Mouse (Mus musculus): ENCODE results near the gene Morf4l2. TPM values are rescaled to one million over a fixed set of nuclear protein-coding genes. Genes with fewer than 3 reads are reported as not detected.

The Morf4l2 gene
- polyA plus RNA-seq (2015; fragmentation: Nextera tagmentation; extraction: Ambion mirVana): 292 and 337 TPM in 2 replicates

- WGBS: 81% methylated on average over 12 of the region's 12 CpGs
- H3K4me1 ChIP-seq (ENCODE audit: control insufficient read depth, insufficient read depth, low read length): no peaks in the 10 kb centered on the region
- ATAC-seq (replicated peaks; ENCODE audit: extremely low read depth, insufficient read depth, low FRiP score): no peak
These were observed at the start of gene Morf4l2 for GRCm38 (mm10) chrX:136743459-136743858. TSS of gene Morf4l2 (minus strand) at chrX:136743690.

GRCm38 (mm10) chrX:136789446-136789845 is 46.0 kb upstream of the Morf4l2 start:
- 55% methylated on average over 4 of the region's 4 CpGs for WGBS
- Histone ChIP-seq H3K4me1 (ENCODE audit: control insufficient read depth, insufficient read depth, low read length) (no peaks in the 10 kb centered on the region), H3K27me3 (ENCODE audit: control insufficient read depth, insufficient read depth, low read length) (no peaks in the 10 kb centered on the region), H3K36me3 (ENCODE audit: control insufficient read depth, insufficient read depth) (no peaks in the 10 kb centered on the region), H3K4me2 (ENCODE audit: low read depth, low read length) (no peak overlapping the region), H3K4me3 (ENCODE audit: low read length) (no peak overlapping the region), H3K27ac (ENCODE audit: low read length) (no peak overlapping the region), H3K9ac (ENCODE audit: low read length) (no peak overlapping the region), H3K9me3 (replicated peaks; ENCODE audit: control insufficient read depth, low read length) (no peaks in the 10 kb centered on the region)
- ATAC-seq (replicated peaks; ENCODE audit: extremely low read depth, insufficient read depth, low FRiP score): no peak

More at GRCm38 (mm10) chrX:136743459-136743858, at the start of gene Morf4l2:
- Histone ChIP-seq H3K9me3 (replicated peaks; ENCODE audit: control insufficient read depth, low read length) (no peaks in the 10 kb centered on the region), H3K4me2 (ENCODE audit: low read depth, low read length) (peak within 1 kb of the TSS; percentile 69), H3K9ac (ENCODE audit: low read length) (peak within 1 kb of the TSS; percentile 78), H3K27ac (ENCODE audit: low read length) (peak within 1 kb of the TSS; percentile 93), H3K27me3 (ENCODE audit: control insufficient read depth, insufficient read depth, low read length) (no peaks in the 10 kb centered on the region), H3K4me3 (ENCODE audit: low read length) (peak within 1 kb of the TSS; percentile 65), H3K36me3 (ENCODE audit: control insufficient read depth, insufficient read depth) (no peaks in the 10 kb centered on the region)

- Histone ChIP-seq H3K4me2 (ENCODE audit: low read depth, low read length) (no peak within 1 kb of the TSS), H3K4me3 (ENCODE audit: low read length) (no peak within 1 kb of the TSS), H3K36me3 (ENCODE audit: control insufficient read depth, insufficient read depth) (no peaks in the 10 kb centered on the region), H3K4me1 (ENCODE audit: control insufficient read depth, insufficient read depth, low read length) (no peaks in the 10 kb centered on the region), H3K9ac (ENCODE audit: low read length) (no peak within 1 kb of the TSS), H3K27ac (ENCODE audit: low read length) (no peak within 1 kb of the TSS), H3K27me3 (ENCODE audit: control insufficient read depth, insufficient read depth, low read length) (no peaks in the 10 kb centered on the region), H3K9me3 (replicated peaks; ENCODE audit: control insufficient read depth, low read length) (no peaks in the 10 kb centered on the region)
- ATAC-seq (replicated peaks; ENCODE audit: extremely low read depth, insufficient read depth, low FRiP score): no peak
- 78% methylated on average over 3 of the region's 3 CpGs for WGBS
These were observed 36.6 kb upstream of the Morf4l2 start, which contains the start of gene Glra4 for GRCm38 (mm10) chrX:136780041-136780440. TSS of gene Glra4 (minus strand) at chrX:136780141.

GRCm38 (mm10) chrX:136779262-136779661 is 35.8 kb upstream of the Morf4l2 start:
- ATAC-seq (replicated peaks; ENCODE audit: extremely low read depth, insufficient read depth, low FRiP score): no peak
- no peak overlapping the region for H3K4me2 ChIP-seq (ENCODE audit: low read depth, low read length)
- H3K36me3 ChIP-seq (ENCODE audit: control insufficient read depth, insufficient read depth): 0 out of 2 replicates have a peak, but pooled peaks cover 3% of the 10 kb centered on the region
- no peak overlapping the region for H3K27ac ChIP-seq (ENCODE audit: low read length)
- H3K9ac ChIP-seq (ENCODE audit: low read length): no peak overlapping the region
- no peaks in the 10 kb centered on the region for H3K9me3 ChIP-seq (replicated peaks; ENCODE audit: control insufficient read depth, low read length)
- no peak overlapping the region for H3K4me3 ChIP-seq (ENCODE audit: low read length)
- no peaks in the 10 kb centered on the region for H3K27me3 ChIP-seq (ENCODE audit: control insufficient read depth, insufficient read depth, low read length)
- H3K4me1 ChIP-seq (ENCODE audit: control insufficient read depth, insufficient read depth, low read length): no peaks in the 10 kb centered on the region
- 48% methylated on average over 2 of the region's 2 CpGs for WGBS

GRCm38 (mm10) chrX:136778046-136778445 is 34.6 kb upstream of the Morf4l2 start:
- no peak for ATAC-seq (replicated peaks; ENCODE audit: extremely low read depth, insufficient read depth, low FRiP score)
- H3K4me3 ChIP-seq (ENCODE audit: low read length): no peak overlapping the region
- no peak overlapping the region for H3K27ac ChIP-seq (ENCODE audit: low read length)
- no peak overlapping the region for H3K9ac ChIP-seq (ENCODE audit: low read length)
- no peaks in the 10 kb centered on the region for H3K27me3 ChIP-seq (ENCODE audit: control insufficient read depth, insufficient read depth, low read length)
- H3K4me2 ChIP-seq (ENCODE audit: low read depth, low read length): no peak overlapping the region
- H3K9me3 ChIP-seq (replicated peaks; ENCODE audit: control insufficient read depth, low read length): no peaks in the 10 kb centered on the region
- H3K4me1 ChIP-seq (ENCODE audit: control insufficient read depth, insufficient read depth, low read length): no peaks in the 10 kb centered on the region
- H3K36me3 ChIP-seq (ENCODE audit: control insufficient read depth, insufficient read depth): 0 out of 2 replicates have a peak, but pooled peaks cover 3% of the 10 kb centered on the region
- 70% methylated on average over 3 of the region's 3 CpGs for WGBS

GRCm38 (mm10) chrX:136773035-136773434 is 29.5 kb upstream of the Morf4l2 start:
- Histone ChIP-seq H3K9me3 (replicated peaks; ENCODE audit: control insufficient read depth, low read length) (no peaks in the 10 kb centered on the region), H3K36me3 (ENCODE audit: control insufficient read depth, insufficient read depth) (0 out of 2 replicates have a peak, but pooled peaks cover 3% of the 10 kb centered on the region), H3K4me3 (ENCODE audit: low read length) (no peak overlapping the region), H3K4me1 (ENCODE audit: control insufficient read depth, insufficient read depth, low read length) (no peaks in the 10 kb centered on the region), H3K27ac (ENCODE audit: low read length) (no peak overlapping the region), H3K9ac (ENCODE audit: low read length) (no peak overlapping the region), H3K27me3 (ENCODE audit: control insufficient read depth, insufficient read depth, low read length) (no peaks in the 10 kb centered on the region), H3K4me2 (ENCODE audit: low read depth, low read length) (no peak overlapping the region)
- WGBS: 64% methylated on average over 1 of the region's 1 CpGs
- no peak for ATAC-seq (replicated peaks; ENCODE audit: extremely low read depth, insufficient read depth, low FRiP score)

GRCm38 (mm10) chrX:136761103-136762074 is 17.9 kb upstream of the Morf4l2 start:
- WGBS: 62% methylated on average over 11 of the region's 11 CpGs
- H3K4me2 ChIP-seq (ENCODE audit: low read depth, low read length): no peak overlapping the region
- H3K9me3 ChIP-seq (replicated peaks; ENCODE audit: control insufficient read depth, low read length): no peaks in the 10 kb centered on the region
- H3K27me3 ChIP-seq (ENCODE audit: control insufficient read depth, insufficient read depth, low read length): no peaks in the 10 kb centered on the region
- ATAC-seq (replicated peaks; ENCODE audit: extremely low read depth, insufficient read depth, low FRiP score): no peak
- no peaks in the 10 kb centered on the region for H3K36me3 ChIP-seq (ENCODE audit: control insufficient read depth, insufficient read depth)
- no peak overlapping the region for H3K27ac ChIP-seq (ENCODE audit: low read length)
- H3K9ac ChIP-seq (ENCODE audit: low read length): no peak overlapping the region
- H3K4me3 ChIP-seq (ENCODE audit: low read length): no peak overlapping the region
- no peaks in the 10 kb centered on the region for H3K4me1 ChIP-seq (ENCODE audit: control insufficient read depth, insufficient read depth, low read length)

- WGBS: 86% methylated on average over 3 of the region's 3 CpGs
- Histone ChIP-seq H3K9ac (ENCODE audit: low read length) (no peak overlapping the region), H3K4me2 (ENCODE audit: low read depth, low read length) (no peak overlapping the region), H3K27me3 (ENCODE audit: control insufficient read depth, insufficient read depth, low read length) (no peaks in the 10 kb centered on the region), H3K4me1 (ENCODE audit: control insufficient read depth, insufficient read depth, low read length) (no peaks in the 10 kb centered on the region), H3K9me3 (replicated peaks; ENCODE audit: control insufficient read depth, low read length) (no peaks in the 10 kb centered on the region), H3K27ac (ENCODE audit: low read length) (no peak overlapping the region), H3K36me3 (ENCODE audit: control insufficient read depth, insufficient read depth) (no peaks in the 10 kb centered on the region), H3K4me3 (ENCODE audit: low read length) (no peak overlapping the region)
- ATAC-seq (replicated peaks; ENCODE audit: extremely low read depth, insufficient read depth, low FRiP score): no peak
These were observed 12.0 kb upstream of the Morf4l2 start for GRCm38 (mm10) chrX:136755464-136755863.

GRCm38 (mm10) chrX:136749329-136749728 is 5.8 kb upstream of the Morf4l2 start:
- H3K4me2 ChIP-seq (ENCODE audit: low read depth, low read length): no peak overlapping the region
- H3K9ac ChIP-seq (ENCODE audit: low read length): no peak overlapping the region
- H3K36me3 ChIP-seq (ENCODE audit: control insufficient read depth, insufficient read depth): no peaks in the 10 kb centered on the region
- WGBS: 71% methylated on average over 4 of the region's 4 CpGs
- no peak for ATAC-seq (replicated peaks; ENCODE audit: extremely low read depth, insufficient read depth, low FRiP score)
- no peak overlapping the region for H3K4me3 ChIP-seq (ENCODE audit: low read length)
- no peak overlapping the region for H3K27ac ChIP-seq (ENCODE audit: low read length)
- H3K9me3 ChIP-seq (replicated peaks; ENCODE audit: control insufficient read depth, low read length): no peaks in the 10 kb centered on the region
- H3K27me3 ChIP-seq (ENCODE audit: control insufficient read depth, insufficient read depth, low read length): no peaks in the 10 kb centered on the region
- H3K4me1 ChIP-seq (ENCODE audit: control insufficient read depth, insufficient read depth, low read length): no peaks in the 10 kb centered on the region
